Mouse (Mus musculus) thymus, adult 2 months (tissue): ENCODE results near the gene Cables2. TPM values are rescaled to one million over a fixed set of nuclear protein-coding genes. Genes with fewer than 3 reads are reported as not detected.

Experiments
- DNase-seq: peaks from one replicate; pipeline ENCODE4 v3.0.0; 2021
- H3K27ac ChIP-seq: fragments of 200-500 bp; 2 replicates; pipeline ENCODE4 v1.5.1; 2012; ENCODE audit warnings: low read length, control low read depth; ENCODE audit not compliant: control insufficient read depth, insufficient read depth
- H3K27me3 ChIP-seq: fragments of 200-500 bp; 2 replicates; pipeline ENCODE4 v1.6.1; 2012; ENCODE audit warnings: mild to moderate bottlenecking, low read length, moderate library complexity, mixed read lengths; ENCODE audit not compliant: control insufficient read depth, insufficient read depth
- H3K36me3 ChIP-seq: fragments of 200-500 bp; 2 replicates; pipeline ENCODE4 v1.6.1; 2012; ENCODE audit warnings: mild to moderate bottlenecking, low read length, moderate library complexity; ENCODE audit not compliant: control insufficient read depth, insufficient read depth
- H3K4me1 ChIP-seq: fragments of 200-500 bp; replicated peaks from 2 replicates; pipeline ENCODE4 v1.6.1; 2012; ENCODE audit warnings: low read length; ENCODE audit not compliant: control insufficient read depth, insufficient read depth
- H3K4me3 ChIP-seq: fragments of 200-500 bp; 2 replicates; pipeline ENCODE4 v1.5.1; 2012; ENCODE audit warnings: mild to moderate bottlenecking, low read length, control low read depth, moderate library complexity; ENCODE audit not compliant: control insufficient read depth, insufficient read depth
- CTCF ChIP-seq: fragments of 200-500 bp; IDR thresholded peaks from 2 replicates; pipeline ENCODE4 v1.5.1; 2012; ENCODE audit warnings: mild to moderate bottlenecking, control low read depth, low read length, moderate library complexity, borderline replicate concordance; ENCODE audit not compliant: control insufficient read depth, poor library complexity, insufficient read depth; ENCODE audit errors: extremely low read depth
- POLR2A ChIP-seq: fragments of 200-500 bp; IDR thresholded peaks from 2 replicates; pipeline ENCODE4 v1.6.1; 2012; ENCODE audit warnings: mild to moderate bottlenecking, low read length, control low read depth, moderate library complexity; ENCODE audit not compliant: control insufficient read depth, poor library complexity, insufficient read depth; ENCODE audit errors: extremely low read depth
- WGBS: fragments of 180-500 bp; shearing (Covaris S2); methylation state at CpG from one replicate; pipeline ENCODE4 v1.1.7; 2018; 5-methylcytosine and 5-hydroxymethylcytosine counted together
- polyA plus RNA-seq: library from polyadenylated mRNA; depleted of rRNA; stranded (reverse); fragments of >200 nt; gene quantifications from 2 replicates; pipeline ENCODE4 v1.2.3, GENCODE M21; 2012

The Cables2 gene
- polyA plus RNA-seq, 1 experiment: 25.7 TPM

DNA sequence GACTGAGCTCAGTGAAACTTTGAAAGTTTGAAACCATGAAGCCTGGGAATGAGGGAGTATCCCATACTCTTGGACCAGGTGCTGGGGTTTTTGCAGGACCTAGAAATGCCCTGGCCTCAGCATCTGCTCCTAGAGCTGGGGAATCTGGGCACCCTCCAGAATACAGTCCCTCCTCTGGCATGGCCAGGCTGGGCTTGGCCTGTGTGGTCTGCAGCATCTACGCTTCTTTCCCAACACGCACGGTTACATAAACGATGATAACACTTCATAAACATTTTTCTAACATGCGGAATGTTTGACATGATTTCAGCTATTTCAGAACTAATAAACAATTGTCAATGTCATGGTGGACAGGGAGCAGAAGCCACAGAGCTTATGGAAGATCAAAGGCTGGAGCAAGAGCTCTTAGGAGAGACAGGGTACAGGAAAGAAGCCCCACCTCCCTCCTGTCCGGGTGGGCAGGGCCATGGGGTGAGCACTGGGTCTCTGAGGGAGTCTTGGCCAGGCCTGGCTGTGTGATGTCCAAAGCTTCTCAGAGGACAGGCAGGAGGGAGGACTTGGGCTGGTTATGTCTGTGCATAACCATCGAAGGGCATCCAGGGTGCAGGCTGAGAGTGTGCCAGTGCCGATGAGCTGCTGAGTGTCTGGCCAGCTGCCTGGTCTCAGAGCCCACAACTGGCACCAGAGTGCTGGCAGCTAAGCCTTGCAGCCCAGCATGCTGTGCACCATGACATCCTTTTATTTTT, 33.3 kb upstream of the Cables2 start:
- 91% methylated on average over 8 of the region's 8 CpGs for WGBS
- no peaks in the 10 kb centered on the region for H3K36me3 ChIP-seq
- no peaks in the 10 kb centered on the region for H3K27me3 ChIP-seq
- H3K4me1 ChIP-seq: no peaks in the 10 kb centered on the region
- no peak overlapping the region for H3K27ac ChIP-seq
- no peak overlapping the region for H3K4me3 ChIP-seq
- DNase-seq: no peak
- no peak for TF ChIP-seq CTCF
- no peak for TF ChIP-seq POLR2A

DNA sequence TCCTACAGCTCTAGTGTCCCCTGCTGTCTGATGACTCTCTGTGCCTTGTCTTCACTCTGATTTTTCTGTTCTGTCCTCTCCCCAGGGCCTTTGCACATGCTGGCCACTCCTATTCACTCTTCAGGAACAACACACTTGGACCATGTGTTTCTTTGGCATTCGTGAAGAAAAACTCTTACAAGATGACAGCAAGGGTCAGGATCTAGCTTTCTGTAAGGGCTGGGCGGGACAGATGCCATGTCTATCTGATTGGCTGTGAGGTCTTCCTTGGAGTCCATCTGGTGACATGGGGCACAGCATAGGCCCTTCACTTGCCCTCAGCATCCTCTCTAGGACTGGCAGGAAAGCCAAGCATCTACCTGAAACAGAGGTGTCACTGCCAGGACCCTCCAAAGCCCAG, 32.7 kb upstream of the Cables2 start:
- Histone ChIP-seq H3K36me3 (no peaks in the 10 kb centered on the region), H3K4me3 (no peak overlapping the region), H3K27me3 (no peaks in the 10 kb centered on the region), H3K4me1 (no peaks in the 10 kb centered on the region), H3K27ac (no peak overlapping the region)
- 85% methylated on average over 2 of the region's 2 CpGs for WGBS
- no peak for DNase-seq
- TF ChIP-seq POLR2A: no peak
- TF ChIP-seq CTCF: no peak

DNA sequence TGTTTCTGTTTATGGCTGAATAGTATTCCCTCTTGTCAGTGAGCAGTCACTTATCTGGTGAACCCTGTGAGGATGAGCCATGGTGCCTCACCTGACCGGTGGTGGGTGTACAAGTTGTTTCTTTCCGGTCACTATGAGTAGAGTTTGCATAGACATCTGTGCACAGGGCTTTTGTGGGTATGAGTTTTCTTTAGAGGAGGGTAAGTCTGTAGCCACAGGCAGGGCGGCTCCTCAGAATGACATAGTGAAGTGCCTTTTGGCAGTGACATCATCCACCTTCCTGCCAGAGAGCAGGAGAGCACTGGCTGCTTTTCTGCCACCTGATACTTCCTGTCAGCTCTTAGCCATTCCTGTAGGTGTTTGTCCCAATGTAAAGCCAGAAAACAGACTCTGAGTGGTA, 32.2 kb upstream of the Cables2 start:
- no peaks in the 10 kb centered on the region for H3K27me3 ChIP-seq
- H3K27ac ChIP-seq: no peak overlapping the region
- H3K4me1 ChIP-seq: no peaks in the 10 kb centered on the region
- TF ChIP-seq POLR2A: no peak
- no peaks in the 10 kb centered on the region for H3K36me3 ChIP-seq
- DNase-seq: no peak
- 69% methylated on average over 3 of the region's 3 CpGs for WGBS
- H3K4me3 ChIP-seq: no peak overlapping the region

DNA sequence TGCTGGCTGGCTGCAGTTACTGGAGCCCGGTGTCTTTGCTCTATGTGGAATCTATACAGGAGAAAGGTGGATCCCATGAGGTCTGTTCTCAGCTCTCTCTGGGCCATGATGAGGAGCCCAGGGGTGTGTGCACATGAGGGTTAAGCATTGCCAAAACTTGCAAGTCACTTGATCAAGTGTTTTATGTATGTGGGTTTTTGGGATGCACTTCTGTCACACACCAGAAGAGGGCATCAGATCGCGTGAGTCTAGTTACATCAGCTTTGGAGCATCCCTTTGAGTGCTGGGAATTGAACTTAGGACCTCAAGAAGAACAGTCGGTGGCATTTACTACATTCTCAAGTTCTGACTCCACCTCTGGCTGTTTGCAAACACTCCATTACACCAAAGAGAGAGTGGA, 31.3 kb upstream of the Cables2 start:
- TF ChIP-seq POLR2A: no peak
- TF ChIP-seq CTCF: no peak
- Histone ChIP-seq H3K27me3 (no peaks in the 10 kb centered on the region), H3K27ac (no peak overlapping the region), H3K36me3 (no peaks in the 10 kb centered on the region), H3K4me3 (no peak overlapping the region), H3K4me1 (no peaks in the 10 kb centered on the region)
- WGBS: 62% methylated on average over 4 of the region's 4 CpGs
- no peak for DNase-seq

DNA sequence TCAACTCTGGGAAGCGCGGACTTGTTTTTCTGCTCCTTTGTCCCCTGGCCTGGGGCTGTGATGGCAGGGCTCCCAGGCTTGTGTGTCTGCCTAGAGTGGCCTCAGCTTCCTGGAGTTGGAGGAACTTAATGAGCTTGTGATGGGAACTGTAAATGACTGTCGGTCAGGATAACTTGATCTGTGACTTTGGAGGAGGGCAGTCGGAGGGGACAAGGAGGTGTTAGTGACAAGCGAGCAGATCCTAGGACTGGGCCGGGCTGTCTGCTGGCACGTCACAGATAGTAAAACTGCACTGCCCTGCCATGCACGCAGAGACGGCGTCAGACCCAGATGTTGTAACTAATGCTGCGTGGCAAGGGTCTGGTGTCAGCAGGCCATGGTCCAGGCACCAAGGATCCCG, 30.2 kb upstream of the Cables2 start:
- H3K27ac ChIP-seq: no peak overlapping the region
- no peak overlapping the region for H3K4me3 ChIP-seq
- DNase-seq: no peak
- no peaks in the 10 kb centered on the region for H3K36me3 ChIP-seq
- H3K4me1 ChIP-seq: no peaks in the 10 kb centered on the region
- no peak for TF ChIP-seq CTCF
- TF ChIP-seq POLR2A: no peak
- WGBS: 91% methylated on average over 12 of the region's 12 CpGs
- no peaks in the 10 kb centered on the region for H3K27me3 ChIP-seq

DNA sequence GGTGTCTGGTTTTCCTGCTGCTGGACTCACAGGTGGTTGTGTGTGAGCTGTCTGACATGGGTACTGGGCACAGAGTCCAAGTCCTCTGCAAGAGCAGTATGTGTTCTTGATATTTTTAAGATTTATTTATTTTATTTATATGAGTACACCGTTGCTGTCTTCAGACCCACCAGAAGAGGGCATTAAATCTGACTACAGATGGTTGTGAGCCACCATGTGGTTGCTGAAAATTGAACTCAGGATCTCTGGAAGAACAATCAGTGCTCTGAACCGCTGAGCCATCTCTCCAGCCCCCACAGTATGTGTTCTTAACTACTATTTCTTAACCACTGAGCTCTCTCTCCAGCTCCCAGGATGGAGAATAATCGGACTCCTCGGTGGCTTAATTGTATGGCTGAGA, 28.9 kb upstream of the Cables2 start:
- no peak for DNase-seq
- H3K4me3 ChIP-seq: no peak overlapping the region
- H3K4me1 ChIP-seq: no peaks in the 10 kb centered on the region
- 88% methylated on average over 4 of the region's 4 CpGs for WGBS
- no peak for TF ChIP-seq POLR2A
- TF ChIP-seq CTCF: no peak
- H3K36me3 ChIP-seq: no peaks in the 10 kb centered on the region
- no peaks in the 10 kb centered on the region for H3K27me3 ChIP-seq
- H3K27ac ChIP-seq: no peak overlapping the region

DNA sequence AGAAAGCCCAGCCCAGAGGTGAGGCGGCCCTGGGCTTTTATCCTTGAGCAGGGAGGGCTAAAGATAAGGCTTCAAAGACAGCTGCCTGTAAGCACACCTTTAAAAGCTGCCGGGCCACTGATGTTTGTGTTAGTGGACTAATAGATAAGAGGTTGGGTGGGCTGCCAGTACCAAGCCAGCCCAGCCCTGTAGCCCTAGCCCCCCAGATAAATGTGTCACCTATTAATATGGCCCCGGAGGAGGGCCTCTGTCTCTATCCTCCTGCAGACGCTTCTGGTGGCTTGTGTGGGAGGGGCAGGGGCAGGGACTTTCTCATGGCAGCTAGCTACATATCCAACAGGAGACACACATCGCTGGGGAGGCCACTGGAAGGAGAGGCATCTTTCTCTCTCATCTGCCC, 27.5 kb upstream of the Cables2 start:
- WGBS: 69% methylated on average over 5 of the region's 5 CpGs
- DNase-seq: no peak
- Histone ChIP-seq H3K36me3 (no peaks in the 10 kb centered on the region), H3K27ac (no peak overlapping the region), H3K4me1 (no peaks in the 10 kb centered on the region), H3K27me3 (no peaks in the 10 kb centered on the region), H3K4me3 (no peak overlapping the region)
- TF ChIP-seq CTCF (no peak), POLR2A (no peak)
